Mouse (Mus musculus) urinary bladder, postnatal 25 days (tissue): ENCODE results near the gene Rybp.

ENCODE experiments used
- DNase-seq: peaks from one replicate; pipeline ENCODE4 v3.0.0; 2022; ENCODE audit warnings: low spot score

Gene Rybp

GRCm38 (mm10) chr6:100188883-100189743 lies 98.2 kb downstream of the Rybp start:
- DNase-seq = no peak

GRCm38 (mm10) chr6:100187821-100188220 lies 99.5 kb downstream of the Rybp start:
- DNase-seq = no peak

GRCm38 (mm10) chr6:100186789-100187188 lies 100.5 kb downstream of the Rybp start:
- DNase-seq = no peak

DNA sequence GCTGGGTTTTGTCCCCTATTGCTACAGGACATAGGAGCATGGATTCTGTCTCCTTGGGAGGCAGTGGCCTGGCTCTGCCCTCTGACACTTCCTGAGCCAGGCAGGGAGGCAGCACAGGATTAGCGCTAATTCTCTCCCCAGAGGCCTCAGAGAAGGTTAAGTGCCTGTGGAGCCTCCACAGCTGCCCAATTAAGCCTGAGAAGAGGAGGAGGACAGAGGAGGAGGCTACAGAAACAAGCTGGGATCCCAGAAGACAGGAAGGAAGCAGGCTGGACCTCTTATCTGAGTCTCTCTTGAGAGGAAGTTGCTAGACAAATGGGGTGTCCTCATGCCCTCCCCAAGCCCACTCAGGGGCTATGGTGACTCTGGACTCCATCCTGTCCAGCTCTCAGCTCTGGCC lies 101.8 kb downstream of the Rybp start:
- DNase-seq = no peak

DNA sequence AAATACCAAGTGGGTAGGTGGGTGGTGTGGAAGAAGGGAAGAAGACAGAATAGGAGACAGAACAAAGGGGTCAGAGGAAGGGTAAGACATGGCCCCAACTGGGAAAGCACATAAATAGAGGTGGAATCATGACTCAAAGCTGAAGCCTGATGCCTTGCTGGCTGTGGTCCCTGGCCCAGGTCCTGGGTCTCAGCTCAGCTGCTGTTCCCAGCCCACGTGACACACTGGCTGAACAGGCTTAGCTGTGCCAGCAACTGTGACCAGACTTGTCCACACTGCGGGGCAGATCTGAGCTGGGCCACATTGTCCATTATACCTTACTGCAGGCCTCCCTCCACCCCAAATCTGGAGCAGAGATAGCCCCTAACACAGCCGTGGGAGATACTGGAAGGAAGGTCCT lies 103.9 kb downstream of the Rybp start:
- no peak for DNase-seq

- no peak for DNase-seq
Observed at GRCm38 (mm10) chr6:100180883-100181262, 106.4 kb downstream of the Rybp start.

GRCm38 (mm10) chr6:100180213-100180882 lies 106.9 kb downstream of the Rybp start:
- no peak for DNase-seq

DNA sequence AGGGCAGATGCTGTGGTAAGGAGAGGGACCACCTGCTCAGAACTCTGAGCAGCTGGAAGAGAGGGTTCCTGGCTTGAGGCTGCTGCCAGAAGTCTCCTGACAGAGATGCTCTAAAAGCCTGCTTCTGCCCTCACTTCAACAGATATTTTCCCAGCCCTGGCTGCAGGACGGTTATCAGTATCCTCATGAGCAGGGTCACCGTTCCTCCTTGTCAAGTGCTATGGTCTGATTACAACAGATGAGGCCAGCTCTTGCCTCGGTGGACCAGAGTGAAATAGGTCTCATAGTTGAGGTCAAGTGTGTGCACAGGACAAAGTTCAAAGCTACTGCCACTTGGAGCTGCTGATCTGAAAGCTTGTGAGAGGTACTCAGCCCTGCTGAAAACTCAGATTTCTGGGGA lies 108.5 kb downstream of the Rybp start:
- DNase-seq = no peak
